In genomic region chr14:7822693-7823092, GRCm38 (mm10) we compare ENCODE assay signal across 11 mouse cellular contexts. TPM values are rescaled to one million over a fixed set of nuclear protein-coding genes. Genes with fewer than 3 reads are reported as not detected.
DNase-seq lines count a peak whose midpoint lies in the region; ATAC-seq lines count a peak whose summit lies in the region.
"Had no signal": no experiment of that assay in that cellular context is flagged by ENCODE, and none has a peak within 500 bp of the region (broad histone marks: within the 10 kb centered on the region; RNA-seq: fewer than 3 reads in every experiment).

No protein-coding gene starts in this region.

- no peak overlapping the region for H3K9ac ChIP-seq in kidney, embryonic 14.5 days (ENCODE audit: low read depth, low read length)
- no peak overlapping the region for H3K9ac ChIP-seq in limb, embryonic 15.5 days

- H3K4me3 ChIP-seq in kidney, embryonic 14.5 days (ENCODE audit: low read length): no peak overlapping the region
- H3K4me3 ChIP-seq in brown adipose tissue, adult 24 weeks (ENCODE audit: insufficient read depth, low read depth, low read length): no peak overlapping the region
- peak overlapping the region; percentile 9 for H3K4me3 ChIP-seq in limb, embryonic 15.5 days

- ATAC-seq in kidney, embryonic 14.5 days (ENCODE audit: low FRiP score, low TSS enrichment): no peak
- ATAC-seq in limb, embryonic 15.5 days (ENCODE audit: insufficient number of reproducible peaks, low FRiP score, low TSS enrichment, low read depth): 0 out of 2 replicates have a peak, but pooled peaks have one; percentile 38
- no peak for ATAC-seq in granulocyte monocyte progenitor cell, adult 5-6 weeks (replicated peaks; ENCODE audit: poor library complexity, severe bottlenecking)

- H3K27me3 ChIP-seq in kidney, embryonic 14.5 days (ENCODE audit: control insufficient read depth, insufficient read depth, low read length): no peaks in the 10 kb centered on the region
- H3K27me3 ChIP-seq in limb, embryonic 15.5 days: no peaks in the 10 kb centered on the region

- no peak for DNase-seq in kidney, postnatal 4 days
- peak; percentile 66 for DNase-seq in gastrocnemius, postnatal 25 days
- DNase-seq in adrenal gland, adult 8-10 months: no peak
- DNase-seq in kidney, postnatal 14 days: no peak

- no peaks in the 10 kb centered on the region for H3K9me3 ChIP-seq in kidney, embryonic 14.5 days (ENCODE audit: control insufficient read depth, low read length)
- H3K9me3 ChIP-seq in limb, embryonic 15.5 days: no peaks in the 10 kb centered on the region
- H3K9me3 ChIP-seq: G1E had no signal

- no peak overlapping the region for H3K4me2 ChIP-seq in kidney, embryonic 14.5 days (replicated peaks; ENCODE audit: low read depth, low read length)
- H3K4me2 ChIP-seq in limb, embryonic 15.5 days: peak overlapping the region; percentile 28

- H3K4me1 ChIP-seq in kidney, embryonic 14.5 days (ENCODE audit: control insufficient read depth, insufficient read depth, low read length): peaks cover 39% of the 10 kb centered on the region
- peaks cover 52% of the 10 kb centered on the region for H3K4me1 ChIP-seq in brown adipose tissue, adult 24 weeks (ENCODE audit: control insufficient read depth, insufficient read depth, insufficient read length, low read length)
- peaks cover 76% of the 10 kb centered on the region for H3K4me1 ChIP-seq in limb, embryonic 15.5 days

- H3K27ac ChIP-seq in kidney, embryonic 14.5 days (ENCODE audit: low read depth, low read length): 0 out of 2 replicates have a peak overlapping the region, but pooled peaks have one; percentile 19
- peak overlapping the region; percentile 7; the same call in 1 of the 2 replicates for H3K27ac ChIP-seq in brown adipose tissue, adult 24 weeks (replicated peaks; ENCODE audit: low read depth, low read length)
- peak overlapping the region; percentile 79 for H3K27ac ChIP-seq in limb, embryonic 15.5 days

- 52% methylated on average over 7 of the region's 7 CpGs for WGBS in kidney, embryonic 14.5 days
- 22% methylated on average over 7 of the region's 7 CpGs for WGBS in limb, embryonic 15.5 days

- H3K36me3 ChIP-seq in kidney, embryonic 14.5 days (ENCODE audit: control insufficient read depth, insufficient read depth, low read length): no peaks in the 10 kb centered on the region
- no peaks in the 10 kb centered on the region for H3K36me3 ChIP-seq in limb, embryonic 15.5 days
- H3K36me3 ChIP-seq: G1E had no signal

RNA-seq across cellular contexts. Expression of gene Flnb, which starts 4.9 kb away (rescaled TPM):
- 12.7 and 25.7 TPM in 2 replicates for polyA plus RNA-seq in kidney, embryonic 14.5 days (2014; fragmentation: Nextera tagmentation; extraction: Ambion mirVana)
- polyA plus RNA-seq in brown adipose tissue, adult 24 weeks (2012; ENCODE audit: insufficient read depth, insufficient read length, missing spikeins): 7.8 and 14.1 TPM in 2 replicates
- 10 to 100 TPM in 1 of 2 experiments, 1 to 10 TPM in 1; 9.2 to 11.6 TPM for total RNA-seq in gastrocnemius, postnatal 25 days (2021)
- polyA plus RNA-seq in limb, embryonic 15.5 days (2015; fragmentation: Nextera tagmentation; extraction: Ambion mirVana): 27.6 and 33.0 TPM in 2 replicates
- total RNA-seq in granulocyte monocyte progenitor cell, adult 5-6 weeks (2014; fragmentation: Nextera tagmentation): 26.3 and 30.2 TPM in 2 replicates
- 18.7 and 20.8 TPM in 2 replicates for total RNA-seq in granulocyte monocyte progenitor cell, adult 5-6 weeks (2017)
- 10 to 100 TPM; 54.5 to 77.3 (median 65.8) TPM for total RNA-seq in adrenal gland, adult 8-10 months (2022)

RNA-seq across cellular contexts. Expression of gene Gm26661, which starts 31.3 kb away (rescaled TPM):
- not detected in 2 replicates for polyA plus RNA-seq in kidney, embryonic 14.5 days (2014; fragmentation: Nextera tagmentation; extraction: Ambion mirVana)
- not detected in 2 replicates for polyA plus RNA-seq in brown adipose tissue, adult 24 weeks (2012; ENCODE audit: insufficient read depth, insufficient read length, missing spikeins)
- not detected for total RNA-seq in gastrocnemius, postnatal 25 days (2021)
- not detected in 2 replicates for polyA plus RNA-seq in limb, embryonic 15.5 days (2015; fragmentation: Nextera tagmentation; extraction: Ambion mirVana)
- total RNA-seq in granulocyte monocyte progenitor cell, adult 5-6 weeks (2014; fragmentation: Nextera tagmentation): not detected in 2 replicates
- total RNA-seq in granulocyte monocyte progenitor cell, adult 5-6 weeks (2017): not detected in 2 replicates
- not detected for total RNA-seq in adrenal gland, adult 8-10 months (2022)
- total RNA-seq: G1E; layer of hippocampus, adult 8-10 months had no signal
- polyA plus RNA-seq: cortical plate, adult 2 months; G1E had no signal

Comparison
In these comparisons a context has a peak if more than half of its experiments do, and no peak if none do; other contexts are left out.
1. H3K27ac ChIP-seq: peak in every context shown above with its lines; median percentile 79 in limb, embryonic 15.5 days; 19 in kidney, embryonic 14.5 days; 7 in brown adipose tissue, adult 24 weeks.